Mouse (Mus musculus) cerebral cortex, adult 2 months (tissue): ENCODE data around the gene Nkx3-2.

Source experiments
- WGBS: fragments of 180-500 bp; shearing (Covaris S2); methylation state at CpG from one replicate; pipeline ENCODE4 v1.1.7; 2018; 5-methylcytosine and 5-hydroxymethylcytosine counted together

The Nkx3-2 gene

GRCm38 (mm10) chr5:41762141-41762946, 2.0 kb downstream of the Nkx3-2 start:
- WGBS, result 16% methylated on average over 27 of the region's 27 CpGs

GRCm38 (mm10) chr5:41761509-41762140, 2.7 kb downstream of the Nkx3-2 start:
- WGBS, result 2% methylated on average over 56 of the region's 56 CpGs

GRCm38 (mm10) chr5:41760831-41761508, 3.3 kb downstream of the Nkx3-2 start:
- 6% methylated on average over 22 of the region's 22 CpGs for WGBS

GRCm38 (mm10) chr5:41760071-41760470, 4.2 kb downstream of the Nkx3-2 start:
- WGBS, result 11% methylated on average over 8 of the region's 8 CpGs

- WGBS, result 24% methylated on average over 19 of the region's 19 CpGs
These were observed 5.3 kb downstream of the Nkx3-2 start for GRCm38 (mm10) chr5:41758671-41759639.

- WGBS, result 26% methylated on average over 5 of the region's 5 CpGs
These were observed 7.0 kb downstream of the Nkx3-2 start for GRCm38 (mm10) chr5:41757338-41757737.

GRCm38 (mm10) chr5:41756396-41756795, 7.9 kb downstream of the Nkx3-2 start:
- 10% methylated on average over 4 of the region's 4 CpGs for WGBS

GRCm38 (mm10) chr5:41755373-41755960, 8.8 kb downstream of the Nkx3-2 start:
- 3% methylated on average over 23 of the region's 23 CpGs for whole genome bisulfite sequencing

GRCm38 (mm10) chr5:41754836-41755235, 9.5 kb downstream of the Nkx3-2 start:
- WGBS, result 2% methylated on average over 16 of the region's 16 CpGs

- WGBS, result 3% methylated on average over 17 of the region's 17 CpGs
These were observed 10.0 kb downstream of the Nkx3-2 start for GRCm38 (mm10) chr5:41754226-41754775.

- WGBS, result 26% methylated on average over 4 of the region's 4 CpGs
These were observed 11.6 kb downstream of the Nkx3-2 start for GRCm38 (mm10) chr5:41752721-41753120.

- WGBS, result 13% methylated on average over 15 of the region's 15 CpGs
These were observed 19.2 kb downstream of the Nkx3-2 start for GRCm38 (mm10) chr5:41744898-41745780.

GRCm38 (mm10) chr5:41744234-41744633, 20.1 kb downstream of the Nkx3-2 start:
- WGBS, result 26% methylated on average over 7 of the region's 7 CpGs

GRCm38 (mm10) chr5:41738817-41739216, 25.5 kb downstream of the Nkx3-2 start:
- WGBS, result 74% methylated on average over 6 of the region's 6 CpGs

GRCm38 (mm10) chr5:41737039-41737438, 27.3 kb downstream of the Nkx3-2 start:
- 59% methylated on average over 5 of the region's 5 CpGs for WGBS

GRCm38 (mm10) chr5:41727017-41727416, 37.3 kb downstream of the Nkx3-2 start:
- WGBS, result 73% methylated on average over 1 of the region's 1 CpGs

GRCm38 (mm10) chr5:41725573-41725972, 38.7 kb downstream of the Nkx3-2 start:
- WGBS, result 80% methylated on average over 6 of the region's 6 CpGs
